Mouse (Mus musculus) left cerebral cortex, postnatal 36 days (tissue): Measurements from ENCODE around the gene Tnpo3. TPM values are rescaled to one million over a fixed set of nuclear protein-coding genes. Genes with fewer than 3 reads are reported as not detected.

Source experiments
- DNase-seq, 2 experiments: peaks; one replicate each; pipeline ENCODE4 v3.0.0; 2021 to 2022; ENCODE audit warnings: low spot score in 2 of 2, mixed read lengths in 1 of 2
- intact Hi-C: fragments of 180-260 bp; cut with DNase I; formaldehyde crosslinking; loops from one replicate; pipeline ENCODE4 v1.15.1; 2025
- total RNA-seq, 2 experiments: library from RNA; stranded (reverse); gene quantifications; 2 replicates each; pipeline ENCODE4 v1.2.3; 2021

Tnpo3 gene
- total RNA-seq, 2 experiments from 2014 or later, result 65.3 to 74.8 TPM

DNA sequence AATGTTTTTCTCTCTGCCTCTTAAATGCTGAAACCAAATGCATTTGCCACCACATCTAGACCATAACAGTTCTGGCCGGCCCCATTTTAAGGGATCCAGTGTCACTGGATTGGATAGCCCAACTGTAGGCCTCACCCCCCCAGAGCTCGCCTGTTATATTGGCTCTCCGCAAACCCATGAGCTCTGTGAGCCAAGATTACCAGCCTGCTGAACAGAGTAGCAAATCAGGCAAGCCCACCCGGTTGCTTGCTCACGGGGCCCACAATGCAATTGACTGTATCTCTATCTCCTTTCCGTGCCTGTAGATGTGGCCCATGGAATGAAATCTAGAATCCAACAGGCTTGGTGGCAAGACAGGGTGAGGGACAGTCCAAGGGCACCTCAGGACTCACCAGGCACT, 108.9 kb downstream of the Tnpo3 start:
- DNase-seq, result no peak
- intact Hi-C loops, result no loop called here

DNA sequence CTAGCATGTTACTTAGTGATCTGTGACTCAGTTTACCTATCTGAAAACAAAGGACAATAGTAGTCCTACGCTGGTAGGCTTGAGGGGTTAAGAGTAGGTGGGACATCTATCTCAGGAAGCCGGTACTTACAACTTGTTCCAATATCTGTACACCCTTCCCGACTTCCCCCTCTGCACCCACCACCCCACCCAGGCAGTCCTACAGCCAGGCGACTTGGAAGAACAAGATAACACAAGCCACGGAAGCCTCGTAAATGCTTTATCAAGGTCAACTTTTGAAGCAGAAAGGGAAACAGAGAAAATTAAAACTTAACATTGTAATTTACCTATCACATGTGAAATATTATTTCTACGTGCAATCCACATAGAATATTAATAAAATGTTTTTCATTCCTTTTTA, 109.5 kb downstream of the Tnpo3 start:
- DNase-seq, result no peak
- intact Hi-C loops, result no loop called here

DNA sequence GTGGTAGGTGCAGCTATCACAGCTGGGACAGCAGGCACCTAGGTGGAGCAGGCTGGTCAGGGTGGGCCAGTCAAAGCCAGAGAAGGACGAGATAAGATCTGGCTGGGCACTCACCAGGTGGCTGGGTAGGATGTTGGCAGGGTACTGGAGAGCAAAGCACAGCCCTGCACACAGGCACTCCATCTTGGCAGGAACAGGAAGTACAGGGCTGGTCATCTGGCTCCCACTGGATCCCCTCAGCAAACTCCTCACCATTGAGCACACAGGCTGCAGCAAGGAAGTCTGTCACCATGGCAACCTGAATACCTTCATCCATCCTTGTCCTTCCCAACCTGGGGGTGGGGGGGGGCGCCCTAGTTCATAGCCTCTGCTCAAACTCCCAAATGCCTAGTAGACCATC, 111.9 kb downstream of the Tnpo3 start:
- intact Hi-C loops, result no loop called here
- no peak for DNase-seq

DNA sequence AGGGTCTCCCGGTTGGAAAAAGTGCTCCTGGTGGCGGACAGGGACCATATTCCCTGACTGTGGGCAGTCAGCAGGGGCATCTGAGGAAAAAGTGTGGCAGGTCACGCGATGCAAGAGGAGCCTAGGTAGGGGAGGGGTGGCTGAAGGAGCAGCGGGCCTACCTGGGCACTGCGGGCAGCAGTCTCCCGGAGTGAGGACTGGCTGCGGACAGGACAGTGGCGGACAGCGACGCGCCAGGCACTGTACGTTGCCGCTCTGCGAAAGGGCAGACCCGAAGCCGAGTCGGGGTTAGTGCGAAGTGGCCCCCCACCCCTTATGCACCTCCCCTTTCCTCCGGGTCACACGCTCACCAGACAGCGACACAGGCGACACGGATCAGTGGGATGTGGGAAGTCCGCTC, 113.4 kb downstream of the Tnpo3 start:
- intact Hi-C loops, result no loop called here
- DNase-seq, result no peak

DNA sequence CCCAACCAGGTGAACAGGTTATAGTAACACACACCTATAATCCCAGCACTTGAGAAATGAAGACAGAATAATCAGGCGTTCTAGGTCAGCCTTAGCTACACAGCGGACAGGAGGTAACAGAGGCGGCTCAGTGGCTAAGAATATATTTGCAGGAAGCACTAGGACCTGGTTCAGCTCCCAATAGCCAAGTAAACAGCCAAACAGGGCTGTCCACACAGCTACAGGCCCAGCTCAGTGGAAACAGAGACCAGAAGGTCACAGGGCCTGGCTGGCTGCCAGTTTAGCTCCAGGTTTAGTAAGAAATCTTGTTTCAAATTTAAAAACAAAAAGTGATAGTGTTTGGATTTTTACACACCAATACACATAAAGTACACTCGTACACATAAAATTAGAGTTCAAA, 115.6 kb downstream of the Tnpo3 start:
- DNase-seq, result no peak
- intact Hi-C loops, result no loop called here

Other genes with a start within 250 kb of the Tnpo3 start
- under 1 TPM in 1 of 2 experiments, not detected in 1; 0.17 TPM for gene Opn1sw, start 221.4 kb downstream of the Tnpo3 start, total RNA-seq
- gene Ccdc136, start 213.6 kb downstream of the Tnpo3 start, total RNA-seq, result 10 to 100 TPM; 90.3 to 90.4 TPM
- 1 to 10 TPM; 1.7 to 2.0 TPM for gene Flnc, start 176.6 kb downstream of the Tnpo3 start, total RNA-seq
- gene Atp6v1f, start 142.2 kb downstream of the Tnpo3 start, total RNA-seq, result 100 to 1,000 TPM; 229 to 263 TPM
- gene Atp6v1fnb, start 138.4 kb downstream of the Tnpo3 start, total RNA-seq, result under 1 TPM; 0.49 to 0.63 TPM
- gene Kcp, start 101.9 kb downstream of the Tnpo3 start, total RNA-seq, result 1 to 10 TPM in 1 of 2 experiments, under 1 TPM in 1; 0.54 to 1.9 TPM
- 1 to 10 TPM; 4.4 to 4.7 TPM for gene Irf5, start 83.3 kb downstream of the Tnpo3 start, total RNA-seq
- 10 to 100 TPM; 28.0 TPM for gene Tspan33, start 84.3 kb upstream of the Tnpo3 start, total RNA-seq
- 1 to 10 TPM; 8.1 to 9.0 TPM for gene Smo, start 125.6 kb upstream of the Tnpo3 start, total RNA-seq
- gene Ahcyl2, start 158.1 kb upstream of the Tnpo3 start, total RNA-seq, result 100 to 1,000 TPM; 122 to 136 TPM